Mouse (Mus musculus) retina, embryonic 14.5 days (tissue): ENCODE results near the gene Gpatch4.

Source experiments
- DNase-seq: peaks from one replicate; pipeline ENCODE4 v3.0.0-alpha.2; 2015; ENCODE audit warnings: low spot score

Gpatch4 gene

DNA sequence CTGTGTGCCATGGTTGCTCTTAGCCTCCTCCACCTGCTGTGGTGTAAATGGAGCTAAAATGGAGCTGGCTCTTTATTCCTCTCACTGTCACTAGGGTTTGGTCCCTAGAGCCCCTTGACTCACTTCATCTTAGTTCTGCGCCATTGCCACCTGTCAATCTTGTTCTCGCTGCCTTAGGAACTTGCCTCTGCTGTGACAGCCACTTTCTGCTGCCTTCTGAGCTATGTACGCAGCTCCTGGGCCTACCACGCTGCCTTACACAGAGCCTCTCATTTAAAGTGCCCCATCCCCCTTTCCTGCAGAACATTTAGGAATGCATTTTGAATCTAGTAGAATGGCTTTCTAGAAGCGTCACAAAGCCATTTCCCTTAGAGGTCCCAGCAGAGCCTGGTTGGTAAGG lies 51.2 kb downstream of the Gpatch4 start:
- DNase-seq = no peak

DNA sequence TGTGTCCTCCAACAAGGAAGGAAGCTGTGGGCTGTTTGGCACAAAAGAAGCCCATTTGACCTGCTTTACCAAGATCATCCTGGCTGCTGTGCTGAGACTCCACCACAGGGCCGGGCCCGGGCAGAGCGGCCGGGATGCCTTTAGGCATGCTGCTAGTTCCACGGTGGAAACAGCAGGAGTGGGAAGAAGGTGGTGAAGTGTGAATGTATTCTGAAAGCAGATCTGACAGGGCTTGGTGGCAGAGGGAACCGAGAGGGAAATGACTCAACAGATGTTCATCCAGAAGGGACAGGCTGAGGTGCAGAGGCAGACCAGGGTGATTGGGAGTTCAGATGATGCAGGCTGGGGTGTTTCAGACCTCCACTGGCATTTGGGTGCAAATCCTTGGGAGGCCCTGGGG lies 54.8 kb downstream of the Gpatch4 start:
- no peak for DNase-seq

DNA sequence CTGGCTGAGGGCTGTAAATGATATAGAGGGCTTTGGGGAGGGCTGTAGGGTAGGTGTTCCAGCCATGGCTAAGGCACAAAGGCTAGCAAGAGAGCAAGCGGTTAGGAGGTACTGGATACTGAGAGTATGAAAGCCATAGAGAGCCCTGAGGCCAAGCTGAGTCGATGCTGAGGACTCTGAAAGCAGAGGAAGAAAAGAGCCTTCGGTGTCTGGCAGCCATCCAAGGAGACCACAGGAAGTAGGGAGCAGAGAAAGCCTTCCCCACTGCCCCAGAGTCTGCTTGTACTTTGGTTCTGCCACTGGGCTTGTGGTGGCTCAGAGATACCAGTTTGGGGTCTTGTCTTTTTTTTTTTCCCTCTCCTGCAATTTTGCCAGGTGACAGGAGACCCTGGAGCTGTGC lies 57.3 kb downstream of the Gpatch4 start:
- no peak for DNase-seq

DNA sequence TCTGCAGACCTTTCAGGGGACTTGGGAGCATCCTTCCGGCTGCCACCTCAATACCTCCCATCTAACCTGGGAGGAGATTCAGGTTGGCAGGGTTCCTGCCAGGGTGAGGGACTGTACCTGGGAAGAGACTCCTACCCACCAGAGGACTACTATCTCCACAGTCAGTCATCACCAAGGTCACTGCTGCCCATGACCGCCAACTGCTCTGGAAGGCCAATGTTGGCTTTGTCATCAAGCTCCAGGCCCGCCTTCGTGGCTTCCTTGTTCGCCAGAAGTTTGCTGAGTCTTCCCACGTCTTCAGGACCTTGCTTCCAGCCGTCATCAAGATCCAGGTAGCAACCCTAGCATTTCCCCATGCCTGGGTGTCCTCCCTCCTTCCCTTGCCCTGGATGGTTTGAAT lies 58.8 kb downstream of the Gpatch4 start:
- no peak for DNase-seq

DNA sequence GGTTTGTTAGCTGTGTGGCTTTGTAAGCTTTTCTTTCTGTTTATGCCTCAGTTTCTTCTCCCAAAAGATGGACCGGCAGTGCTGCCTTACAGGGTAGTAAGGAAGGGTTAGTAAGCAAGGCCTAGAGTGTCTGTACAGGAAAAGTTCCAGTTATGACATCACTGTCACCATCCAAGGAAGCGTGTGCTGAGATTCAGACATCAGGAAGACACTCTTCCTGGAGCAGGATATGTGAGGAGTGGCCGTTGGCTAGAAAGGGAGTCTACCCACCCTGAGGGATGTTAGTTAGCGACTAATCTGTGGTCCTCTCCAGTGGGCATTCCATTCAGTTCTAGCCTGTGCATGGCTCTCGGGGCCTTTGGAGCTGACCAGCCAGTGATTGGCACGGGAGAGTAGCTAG lies 59.3 kb downstream of the Gpatch4 start:
- DNase-seq = no peak

DNA sequence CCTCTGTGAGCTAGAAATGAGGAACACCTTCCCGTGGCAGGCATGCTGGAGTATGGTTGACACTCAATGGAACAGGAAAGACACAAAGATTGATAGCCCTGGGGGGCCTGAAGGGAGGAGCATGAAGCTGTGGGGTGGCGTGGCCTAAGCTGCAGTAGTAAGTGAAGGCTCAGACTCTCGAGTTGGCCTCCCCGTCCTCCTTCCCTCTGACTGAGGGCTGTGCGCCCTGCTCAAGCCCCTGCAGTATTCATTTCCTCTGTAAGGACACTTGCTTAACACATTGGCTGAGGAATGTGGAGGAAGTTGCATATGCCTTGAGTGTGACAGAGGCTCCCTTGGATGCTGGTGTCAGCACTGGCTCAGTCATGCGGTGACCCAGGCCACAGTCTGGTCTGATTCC lies 59.7 kb downstream of the Gpatch4 start:
- no peak for DNase-seq
